Mouse (Mus musculus): ENCODE results near the gene Cd36.

GRCm38 (mm10) chr5:17839549-17839948 lies 49.1 kb downstream of the Cd36 start:
- TF ChIP-seq CTCF (IDR thresholded peaks at IDR 0.05; ENCODE audit: low read depth) (no peak), EP300 (IDR thresholded peaks at IDR 0.05; ENCODE audit: low read depth) (no peak)

All from liver, postnatal 0 days (tissue).